Mouse (Mus musculus) CH12.LX (cell line): Measurements from ENCODE around the gene Tfap4. TPM values are rescaled to one million over a fixed set of nuclear protein-coding genes. Genes with fewer than 3 reads are reported as not detected.
A peak's percentile ranks its signal among the peaks of the same experiment; 100 is the strongest.

Source experiments
- DNase-seq: peaks from one replicate; pipeline ENCODE4 v3.0.0-alpha.2; 2013; ENCODE audit errors: extremely low read depth
- H3K27ac ChIP-seq: 2 replicates; pipeline ENCODE4 v1.5.1; 2012; ENCODE audit warnings: low read depth, mild to moderate bottlenecking, control low read depth, moderate library complexity; ENCODE audit not compliant: insufficient read depth
- H3K27me3 ChIP-seq: replicated peaks from 2 replicates; pipeline ENCODE3; 2012; ENCODE audit warnings: inconsistent platforms
- H3K36me3 ChIP-seq, 2 experiments: replicated peaks in 1 of 2; 2 replicates each; pipeline versions ENCODE3 to v1.6.1; 2012; ENCODE audit warnings: inconsistent platforms in 1 of 2, low read length in 1 of 2, mild to moderate bottlenecking in 1 of 2, mixed read lengths in 1 of 2, moderate library complexity in 1 of 2; ENCODE audit not compliant: control insufficient read depth in 1 of 2, insufficient read depth in 1 of 2
- H3K4me1 ChIP-seq, 2 experiments: 2 replicates each; pipeline ENCODE4 v1.6.1; 2012; ENCODE audit warnings: inconsistent platforms in 1 of 2, moderate library complexity in 1 of 2; ENCODE audit not compliant: insufficient read depth in 2 of 2, control insufficient read depth in 1 of 2
- H3K4me2 ChIP-seq: 2 replicates; pipeline ENCODE4 v1.6.1; 2012; ENCODE audit warnings: low read depth, mild to moderate bottlenecking, control low read depth; ENCODE audit not compliant: poor library complexity, insufficient read depth, severe bottlenecking
- H3K4me3 ChIP-seq, 3 experiments: fragments of 150-350 bp in 1 of 3; sonication (generic) in 1 of 3; replicated peaks in 1 of 3; 2 replicates each; pipeline versions ENCODE3 to v1.5.1; 2011 to 2012; ENCODE audit warnings: low read depth in 2 of 3, low read length in 2 of 3, mild to moderate bottlenecking in 2 of 3, moderate library complexity in 2 of 3, control low read depth in 1 of 3, improper control_type of control experiment in 1 of 3, inconsistent platforms in 1 of 3, mixed read lengths in 1 of 3; ENCODE audit not compliant: poor library complexity in 1 of 3
- H3K79me2 ChIP-seq: replicated peaks from 2 replicates; pipeline ENCODE4 v1.6.1; 2012; ENCODE audit warnings: mild to moderate bottlenecking, moderate library complexity; ENCODE audit not compliant: control insufficient read depth, poor library complexity, insufficient read depth, severe bottlenecking; ENCODE audit errors: extremely low read depth
- H3K9ac ChIP-seq: 2 replicates; pipeline ENCODE4 v1.6.1; 2012; ENCODE audit warnings: low read depth, mild to moderate bottlenecking, control low read depth, moderate library complexity; ENCODE audit not compliant: insufficient read depth
- H3K9me3 ChIP-seq: replicated peaks from 2 replicates; pipeline ENCODE3; 2012; ENCODE audit warnings: low read length, inconsistent platforms, mixed read lengths
- CHD2 ChIP-seq: IDR thresholded peaks from 2 replicates; pipeline ENCODE4 v1.6.1; 2011; ENCODE audit warnings: low read length, improper control_type of control experiment
- JUN ChIP-seq: IDR thresholded peaks from 2 replicates; pipeline ENCODE4 v1.6.1; 2011; ENCODE audit warnings: low read depth, mild to moderate bottlenecking, low read length, improper control_type of control experiment, moderate library complexity; ENCODE audit not compliant: insufficient read depth
- MAFK ChIP-seq: IDR thresholded peaks from 2 replicates; pipeline ENCODE4 v1.6.1; 2011; ENCODE audit warnings: low read length, improper control_type of control experiment; ENCODE audit not compliant: insufficient replicate concordance
- MAX ChIP-seq: IDR thresholded peaks from 2 replicates; pipeline ENCODE4 v1.6.1; 2011; ENCODE audit warnings: low read length, improper control_type of control experiment
- MAZ ChIP-seq: IDR thresholded peaks from 2 replicates; pipeline ENCODE4 v1.6.1; 2012; ENCODE audit warnings: low read depth, mild to moderate bottlenecking, inconsistent platforms, low read length, improper control_type of control experiment, moderate library complexity
- MEF2A ChIP-seq: IDR thresholded peaks from 2 replicates; pipeline ENCODE4 v1.6.1; 2014; ENCODE audit warnings: low read depth, mild to moderate bottlenecking, inconsistent platforms, low read length, improper control_type of control experiment, borderline replicate concordance
- NRF1 ChIP-seq: IDR thresholded peaks from 2 replicates; pipeline ENCODE4 v1.6.1; 2014; ENCODE audit warnings: low read depth, mild to moderate bottlenecking, inconsistent platforms, low read length, improper control_type of control experiment, moderate library complexity
- SMC3 ChIP-seq: IDR thresholded peaks from 2 replicates; pipeline ENCODE4 v1.6.1; 2011; ENCODE audit warnings: low read depth, low read length, improper control_type of control experiment
- TCF12 ChIP-seq: IDR thresholded peaks from 2 replicates; pipeline ENCODE4 v1.6.1; 2014; ENCODE audit warnings: low read depth, mild to moderate bottlenecking, inconsistent platforms, low read length, improper control_type of control experiment
- UBTF ChIP-seq: IDR thresholded peaks from 2 replicates; pipeline ENCODE4 v1.6.1; 2012; ENCODE audit warnings: low read depth, mild to moderate bottlenecking, inconsistent platforms, low read length, improper control_type of control experiment, moderate library complexity
- dilution Hi-C: fragments of 300-500 bp; cut with MboI; formaldehyde crosslinking; loops from 2 replicates; pipeline ENCODE4 v1.14.3; 2020; ENCODE audit warnings: low sequenced_read_pairs; ENCODE audit not compliant: extremely low pct_unique_long_range_greater_than_20kb, extremely low pct_ligation_motif_present
- in situ Hi-C: fragments of 300-500 bp; cut with MboI; formaldehyde crosslinking; loops from 3 replicates; pipeline ENCODE4 v1.14.3; 2019; ENCODE audit warnings: low sequenced_read_pairs, low pct_ligation_motif_present, low pct_unique_long_range_greater_than_20kb, mixed read lengths
- polyA plus RNA-seq: library from polyadenylated mRNA; unstranded; fragments of >175 nt; gene quantifications from 2 replicates; pipeline ENCODE4 v1.2.1, GENCODE M21; 2012; ENCODE audit warnings: low read depth; ENCODE audit not compliant: insufficient read length
- total RNA-seq, 2 experiments: library from RNA; depleted of rRNA; stranded (reverse); fragments of 300-350 nt in 1 of 2; fragments of >200 nt in 1 of 2; gene quantifications; 2 replicates each; pipeline ENCODE4 v1.2.3; 2012 to 2014

Tfap4 gene
- total and polyA plus RNA-seq, 3 experiments: 23.5 to 43.3 (median 24.0) TPM

- H3K27ac ChIP-seq: no peak overlapping the region
- peak overlapping the region; percentile 88 for H3K9ac ChIP-seq
- H3K36me3 ChIP-seq: no peaks in the 10 kb centered on the region
- no peaks in the 10 kb centered on the region for H3K9me3 ChIP-seq
- H3K4me2 ChIP-seq: peak overlapping the region; percentile 78
- dilution Hi-C loops (no loop called here), in situ Hi-C loops (no loop called here)
- no peaks in the 10 kb centered on the region for H3K79me2 ChIP-seq
- H3K4me1 ChIP-seq: peaks cover 17 to 35% of the 10 kb centered on the region in 2 experiments
- H3K27me3 ChIP-seq: peaks cover 30% of the 10 kb centered on the region
- DNase-seq: no peak
- H3K4me3 ChIP-seq: peak overlapping the region; percentile 45 to 61 (median 52)
- no peak for TF ChIP-seq CHD2
- TF ChIP-seq SMC3: no peak
- peak; percentile 81 for TF ChIP-seq UBTF
- TF ChIP-seq MAFK: no peak
- no peak for TF ChIP-seq JUN
- TF ChIP-seq, all 38 proteins: peak for 1
These were observed 35.3 kb upstream of the Tfap4 start for GRCm38 (mm10) chr16:4594814-4595526.

- H3K4me2 ChIP-seq: peak within 1 kb of the TSS; percentile 78
- H3K4me3 ChIP-seq: peak within 1 kb of the TSS; percentile 52 to 66 (median 59)
- no peaks in the 10 kb centered on the region for H3K36me3 ChIP-seq
- peak within 1 kb of the TSS; percentile 88 for H3K9ac ChIP-seq
- no peaks in the 10 kb centered on the region for H3K9me3 ChIP-seq
- H3K27ac ChIP-seq: no peak within 1 kb of the TSS
- no peak for TF ChIP-seq MAX
- peak; percentile 71; the same call in 1 of the 2 replicates for TF ChIP-seq MAZ
- peak; percentile 50; the same call in 1 of the 2 replicates for TF ChIP-seq NRF1
- TF ChIP-seq JUN: no peak
- no peak for TF ChIP-seq MEF2A
- no peak for TF ChIP-seq TCF12
- peaks cover 30% of the 10 kb centered on the region for H3K27me3 ChIP-seq
- in situ Hi-C loops: no loop called here
- peaks cover 17 to 35% of the 10 kb centered on the region in 2 experiments for H3K4me1 ChIP-seq
- dilution Hi-C loops: no loop called here
- no peaks in the 10 kb centered on the region for H3K79me2 ChIP-seq
- DNase-seq: peak; percentile 42
These were observed 34.5 kb upstream of the Tfap4 start, which contains the start of gene Glis2 for GRCm38 (mm10) chr16:4593971-4594813. Glis2 (plus strand) TSS chr16:4594713.
